In the genomic region with DNA sequence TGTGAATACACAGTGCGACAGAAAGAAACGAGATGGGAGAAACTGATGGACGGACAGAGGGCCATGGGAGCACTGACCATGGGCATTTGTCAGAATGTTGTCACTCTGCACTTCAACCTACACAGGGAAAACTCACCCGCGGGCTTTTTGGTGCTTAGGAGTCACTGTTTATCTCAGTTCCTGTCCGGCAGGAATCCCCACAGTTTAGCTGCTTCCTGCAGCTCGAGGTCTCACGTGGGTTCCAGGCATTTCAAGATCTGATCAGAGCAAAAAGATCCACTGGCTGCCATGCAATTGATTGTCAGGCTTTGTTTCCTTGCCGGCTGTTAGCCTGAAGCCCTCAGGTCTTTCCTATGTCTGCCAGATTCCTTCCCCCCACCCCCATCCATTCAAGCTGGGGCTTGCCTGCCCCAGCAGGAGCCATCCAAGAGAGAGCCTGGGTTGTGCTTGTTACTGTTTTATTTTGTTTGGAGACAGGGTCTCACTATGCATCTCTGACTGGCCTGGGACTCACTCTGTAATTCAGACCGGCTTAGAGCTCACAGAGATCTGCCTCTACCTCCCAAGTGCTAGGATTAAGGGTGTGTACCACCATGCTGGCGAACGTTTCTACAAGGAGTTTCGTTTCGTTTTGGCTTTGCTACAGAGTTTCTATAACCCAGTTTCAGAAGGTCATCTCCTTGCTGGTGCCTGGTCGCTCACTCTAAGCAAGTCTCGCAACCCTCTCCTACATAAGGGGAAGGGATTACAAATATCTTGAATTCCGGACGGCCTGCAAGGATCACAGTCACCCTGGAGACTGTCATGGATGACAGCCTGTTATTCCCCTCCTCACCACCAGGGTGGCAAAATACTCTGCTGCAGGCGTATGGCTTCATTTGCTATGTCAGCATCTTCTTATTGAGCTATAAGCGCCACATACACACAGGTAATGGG, we compare ENCODE assay signal across 8 mouse cellular contexts. TPM values are rescaled to one million over a fixed set of nuclear protein-coding genes. Genes with fewer than 3 reads are reported as not detected.
DNase-seq lines count a peak whose midpoint lies in the region; ATAC-seq and TF ChIP-seq lines count a peak whose summit lies in the region.

No protein-coding gene starts in this region.

- peak; percentile 41; the same call in 1 of the 2 replicates for ATAC-seq in intestine, postnatal 0 days

- peak in 1 of 2 experiments; percentile 43 for DNase-seq in spleen, adult 2 months (ENCODE audit: low read depth in 1 of 2, low spot score in 2 of 2)
- DNase-seq in spleen, adult 12 weeks (ENCODE audit: low spot score) = no peak
- peak; percentile 26 for DNase-seq in forelimb bud, embryonic 11.5 days (ENCODE audit: low read depth, low spot score)
- DNase-seq in lung, postnatal 10 days = peak; percentile 84
- DNase-seq in left cerebral cortex, adult 9 months (ENCODE audit: low spot score in 2 of 2) = no peak

- no peak overlapping the region for H3K9ac ChIP-seq in intestine, postnatal 0 days (ENCODE audit: low read depth, low read length)

- no peak overlapping the region for H3K27ac ChIP-seq in spleen, adult 2 months (ENCODE audit: insufficient read depth, low read length)
- H3K27ac ChIP-seq in brown adipose tissue, adult 24 weeks (replicated peaks; ENCODE audit: low read depth, low read length) = peak overlapping the region; percentile 42; the same call in 1 of the 2 replicates
- H3K27ac ChIP-seq in intestine, postnatal 0 days (ENCODE audit: low read depth, low read length) = no peak overlapping the region
- H3K27ac ChIP-seq in small intestine, adult 2 months (ENCODE audit: insufficient read depth, low read depth, low read length) = peak overlapping the region; percentile 14; the same call in 1 of the 2 replicates

- no peaks in the 10 kb centered on the region for H3K9me3 ChIP-seq in intestine, postnatal 0 days (ENCODE audit: control insufficient read depth)

- TF ChIP-seq POLR2A in spleen, adult 2 months (IDR thresholded peaks at IDR 0.05; ENCODE audit: low read depth, low read length) = no peak
- no peak for TF ChIP-seq POLR2A in small intestine, adult 2 months (IDR thresholded peaks at IDR 0.05; ENCODE audit: low read depth, low read length)

- H3K27me3 ChIP-seq in spleen, adult 2 months (ENCODE audit: control insufficient read depth, insufficient read depth, low read length) = no peaks in the 10 kb centered on the region
- no peaks in the 10 kb centered on the region for H3K27me3 ChIP-seq in intestine, postnatal 0 days (replicated peaks; ENCODE audit: control insufficient read depth, insufficient read depth, low read length)
- H3K27me3 ChIP-seq in small intestine, adult 2 months (ENCODE audit: control insufficient read depth, insufficient read depth, low read length) = no peaks in the 10 kb centered on the region

- no peaks in the 10 kb centered on the region for H3K36me3 ChIP-seq in spleen, adult 2 months (ENCODE audit: control insufficient read depth, insufficient read depth, low read length)
- no peaks in the 10 kb centered on the region for H3K36me3 ChIP-seq in intestine, postnatal 0 days (ENCODE audit: control insufficient read depth, insufficient read depth)
- H3K36me3 ChIP-seq in small intestine, adult 2 months (ENCODE audit: control insufficient read depth, insufficient read depth, low read length) = no peaks in the 10 kb centered on the region

- peak overlapping the region; percentile 48 for H3K4me2 ChIP-seq in intestine, postnatal 0 days (replicated peaks; ENCODE audit: low read depth)

- 49% methylated on average over 20 of the region's 20 CpGs for WGBS in spleen, adult 2 months
- WGBS in intestine, postnatal 0 days = 38% methylated on average over 20 of the region's 20 CpGs
- WGBS in small intestine, adult 2 months = 32% methylated on average over 20 of the region's 20 CpGs

- TF ChIP-seq CTCF in spleen, adult 2 months (IDR thresholded peaks at IDR 0.05; ENCODE audit: extremely low read depth, insufficient read depth, insufficient read length, insufficient replicate concordance) = peak; percentile 41; the same call in 1 of the 2 replicates
- peak; percentile 84 for TF ChIP-seq CTCF in intestine, postnatal 0 days (IDR thresholded peaks at IDR 0.05; ENCODE audit: low read depth)
- TF ChIP-seq CTCF in small intestine, adult 2 months (IDR thresholded peaks at IDR 0.05; ENCODE audit: extremely low read depth, insufficient read length, insufficient replicate concordance, low read depth, low read length) = peak; percentile 73; the same call in 1 of the 2 replicates

- H3K4me3 ChIP-seq in spleen, adult 2 months (ENCODE audit: extremely low read depth, insufficient read depth, insufficient read length) = peak overlapping the region; percentile 52; the same call in 1 of the 2 replicates
- peak overlapping the region; percentile 57 for H3K4me3 ChIP-seq in brown adipose tissue, adult 24 weeks (ENCODE audit: insufficient read depth, low read depth, low read length)
- H3K4me3 ChIP-seq in intestine, postnatal 0 days (ENCODE audit: low read depth, low read length) = peak overlapping the region; percentile 36
- peak overlapping the region; percentile 53 for H3K4me3 ChIP-seq in small intestine, adult 2 months (ENCODE audit: low read depth, low read length)

- peaks cover 9% of the 10 kb centered on the region; the same call in 1 of the 2 replicates for H3K4me1 ChIP-seq in spleen, adult 2 months (ENCODE audit: control insufficient read depth, insufficient read depth, insufficient read length)
- peaks cover 7% of the 10 kb centered on the region for H3K4me1 ChIP-seq in brown adipose tissue, adult 24 weeks (ENCODE audit: control insufficient read depth, insufficient read depth, insufficient read length, low read length)
- H3K4me1 ChIP-seq in intestine, postnatal 0 days (replicated peaks; ENCODE audit: control insufficient read depth, insufficient read depth, low read length) = 0 out of 2 replicates have a peak, but pooled peaks cover 2% of the 10 kb centered on the region
- peaks cover 3% of the 10 kb centered on the region; the same call in 1 of the 2 replicates for H3K4me1 ChIP-seq in small intestine, adult 2 months (ENCODE audit: control insufficient read depth, insufficient read depth, insufficient read length, low read length)

RNA-seq across cellular contexts. Expression of gene Atp2a3, which starts 20.5 kb away (rescaled TPM):
- 293 and 323 TPM in 2 replicates for polyA plus RNA-seq in spleen, adult 2 months (2012; rRNA removed)
- 2.6 and 4.3 TPM in 2 replicates for polyA plus RNA-seq in brown adipose tissue, adult 24 weeks (2012; ENCODE audit: insufficient read depth, insufficient read length, missing spikeins)
- 16.2 and 16.7 TPM in 2 replicates for polyA plus RNA-seq in intestine, postnatal 0 days (2015; fragmentation: Nextera tagmentation; extraction: Ambion mirVana)
- polyA plus RNA-seq in small intestine, adult 2 months (2012; rRNA removed) = 113 and 128 TPM in 2 replicates

RNA-seq across cellular contexts. Expression of gene P2rx1, which starts 58.4 kb away (rescaled TPM):
- 14.3 and 16.3 TPM in 2 replicates for polyA plus RNA-seq in spleen, adult 2 months (2012; rRNA removed)
- 0.40 and 1.9 TPM in 2 replicates for polyA plus RNA-seq in brown adipose tissue, adult 24 weeks (2012; ENCODE audit: insufficient read depth, insufficient read length, missing spikeins)
- 3.4 and 4.1 TPM in 2 replicates for polyA plus RNA-seq in intestine, postnatal 0 days (2015; fragmentation: Nextera tagmentation; extraction: Ambion mirVana)
- 12.6 and 25.1 TPM in 2 replicates for polyA plus RNA-seq in small intestine, adult 2 months (2012; rRNA removed)

Comparison
In these comparisons a context has a peak if more than half of its experiments do, and no peak if none do; other contexts are left out.
1. DNase-seq: peak in forelimb bud, embryonic 11.5 days (single experiment) and lung, postnatal 10 days (single experiment); none in spleen, adult 12 weeks (single experiment) and left cerebral cortex, adult 9 months (0 of 2).
2. H3K27ac ChIP-seq: peak in brown adipose tissue, adult 24 weeks (single experiment) and small intestine, adult 2 months (single experiment); none in spleen, adult 2 months (single experiment) and intestine, postnatal 0 days (single experiment).
3. Peak in every context shown above with its lines, with median percentiles within 50 percentile points of each other: H3K4me3 ChIP-seq and CTCF ChIP-seq.